Mouse (Mus musculus): ENCODE measurements around the gene Hsf3.

GRCm38 (mm10) chrX:96256509-96256908, 199.6 kb downstream of the Hsf3 start:
- no peak for TF ChIP-seq TCF12 (IDR thresholded peaks at IDR 0.05; ENCODE audit: insufficient read depth, poor library complexity, severe bottlenecking)
- no peak for TF ChIP-seq E2F4 (IDR thresholded peaks at IDR 0.05; ENCODE audit: insufficient read depth)
- no peak for TF ChIP-seq POLR2A (IDR thresholded peaks at IDR 0.05; ENCODE audit: insufficient read length, low read depth)
- TF ChIP-seq MAX (IDR thresholded peaks at IDR 0.05; ENCODE audit: low read depth): no peak
- TF ChIP-seq USF1 (IDR thresholded peaks at IDR 0.05; ENCODE audit: low read depth): no peak
- no peak for TF ChIP-seq SRF (IDR thresholded peaks at IDR 0.05; ENCODE audit: control insufficient read depth, insufficient read length, low read depth)
- no peak for TF ChIP-seq REST (IDR thresholded peaks at IDR 0.05; ENCODE audit: insufficient read depth, insufficient read length)

Data from myocyte (in vitro differentiated cells).